Mouse (Mus musculus): ENCODE measurements at regions not wholly inside any gene's neighbourhood (a gene's known extent, or its start where the extent isn't known, plus 50 kb on each side); places are given as distances from the start of the nearest gene placed in this dataset.
A peak's percentile ranks its signal among the peaks of the same experiment; 100 is the strongest.

- no peak for DNase-seq (ENCODE audit: low spot score)
Measured at GRCm38 (mm10) chr19:49563612-49564256, 1114.7 kb downstream of the Sorcs1 start.

- DNase-seq (ENCODE audit: low spot score) = peak; percentile 3
Measured at GRCm38 (mm10) chr19:49539445-49540407, 1138.7 kb downstream of the Sorcs1 start.

Data from urinary bladder, postnatal 14 days (tissue).